In genomic region chr15:98699190-98700105, GRCm38 (mm10) we compare ENCODE assay signal across 8 mouse cellular contexts. TPM values are rescaled to one million over a fixed set of nuclear protein-coding genes. Genes with fewer than 3 reads are reported as not detected.
DNase-seq lines count a peak whose midpoint lies in the region; ATAC-seq and TF ChIP-seq lines count a peak whose summit lies in the region.

No protein-coding gene starts in this region.

- TF ChIP-seq CTCF in MEL (IDR thresholded peaks at IDR 0.05 in 2 of 3, conservative IDR thresholded peaks at IDR 0.05 in 1 of 3; ENCODE audit: control insufficient read depth in 1 of 3, insufficient read depth in 1 of 3, low read depth in 2 of 3, low read length in 3 of 3, poor library complexity in 1 of 3, severe bottlenecking in 1 of 3) = peak in 2 of 3 experiments; percentile 79 to 99

- 7% methylated on average over 40 of the region's 40 CpGs for WGBS in hindbrain, embryonic 12.5 days

- peak; percentile 91 for DNase-seq in MEL (ENCODE audit: low read depth, low spot score)
- peak; percentile 88 for DNase-seq in cerebellum, adult 9-10 months
- peak; percentile 76 to 88 for DNase-seq in frontal cortex, postnatal 10 days (ENCODE audit: low spot score in 2 of 2)
- DNase-seq in layer of hippocampus, postnatal 14 days (ENCODE audit: low spot score in 2 of 2) = peak; percentile 91
- DNase-seq in lung, postnatal 10 days = peak; percentile 90
- peak; percentile 85 for DNase-seq in ovary, postnatal 36 days (ENCODE audit: low spot score)
- peak; percentile 89 for DNase-seq in thymus, postnatal 14 days

- no peak for TF ChIP-seq POLR2A in MEL (IDR thresholded peaks at IDR 0.05; ENCODE audit: control insufficient read depth in 1 of 2, insufficient read depth in 1 of 2, low read depth in 1 of 2, low read length in 2 of 2, poor library complexity in 1 of 2)

- no peaks in the 10 kb centered on the region for H3K79me2 ChIP-seq in MEL (ENCODE audit: control insufficient read depth, insufficient read depth, low read length, poor library complexity)

- TF ChIP-seq RAD21 in MEL (IDR thresholded peaks at IDR 0.05; ENCODE audit: low read depth, low read length) = peak; percentile 83

- no peak overlapping the region for H3K9ac ChIP-seq in MEL (ENCODE audit: control insufficient read depth, low read depth, low read length, poor library complexity, severe bottlenecking)
- H3K9ac ChIP-seq in hindbrain, embryonic 12.5 days = peak overlapping the region; percentile 42; the same call in 1 of the 2 replicates

- no peaks in the 10 kb centered on the region for H3K36me3 ChIP-seq in MEL (ENCODE audit: control insufficient read depth in 1 of 2, insufficient read depth in 2 of 2, low read length in 2 of 2)
- H3K36me3 ChIP-seq in hindbrain, embryonic 12.5 days = no peaks in the 10 kb centered on the region

- peak; percentile 74 for ATAC-seq in hindbrain, embryonic 12.5 days (ENCODE audit: low FRiP score)

- H3K4me1 ChIP-seq in MEL (ENCODE audit: control insufficient read depth in 1 of 2, insufficient read depth in 2 of 2, low read length in 2 of 2) = no peaks in the 10 kb centered on the region; a peak in 1 of 4 replicates
- peaks cover 8% of the 10 kb centered on the region for H3K4me1 ChIP-seq in hindbrain, embryonic 12.5 days

- peaks cover 8 to 19% of the 10 kb centered on the region in 2 experiments for H3K27me3 ChIP-seq in MEL (ENCODE audit: control insufficient read depth in 1 of 2, insufficient read depth in 2 of 2, low read length in 2 of 2)
- peaks cover 40% of the 10 kb centered on the region for H3K27me3 ChIP-seq in hindbrain, embryonic 12.5 days

- H3K4me3 ChIP-seq in MEL (ENCODE audit: control insufficient read depth in 1 of 2, insufficient read depth in 1 of 2, low read depth in 2 of 2, low read length in 2 of 2) = peak overlapping the region in 1 of 2 experiments; percentile 34; a peak in 2 of 4 replicates
- peak overlapping the region; percentile 37 for H3K4me3 ChIP-seq in hindbrain, embryonic 12.5 days

- peak overlapping the region; percentile 62 for H3K4me2 ChIP-seq in hindbrain, embryonic 12.5 days (replicated peaks)

- TF ChIP-seq EP300 in MEL (IDR thresholded peaks at IDR 0.05; ENCODE audit: low read depth in 1 of 2, low read length in 2 of 2) = no peak

- H3K9me3 ChIP-seq in MEL (replicated peaks; ENCODE audit: insufficient read depth, low read length) = no peaks in the 10 kb centered on the region
- H3K9me3 ChIP-seq in hindbrain, embryonic 12.5 days (replicated peaks) = no peaks in the 10 kb centered on the region

- H3K27ac ChIP-seq in MEL (ENCODE audit: control insufficient read depth, low read depth, low read length) = no peak overlapping the region
- H3K27ac ChIP-seq in hindbrain, embryonic 12.5 days = no peak overlapping the region

TF ChIP-seq in MEL, 35 proteins besides CTCF, POLR2A, EP300 and RAD21:
- TF ChIP-seq RCOR1 (IDR thresholded peaks at IDR 0.05; ENCODE audit: low read depth, low read length) = no peak
- TF ChIP-seq SIN3A (IDR thresholded peaks at IDR 0.05; ENCODE audit: low read length) = peak; percentile 50; the same call in 1 of the 2 replicates
- TF ChIP-seq ZC3H11A (IDR thresholded peaks at IDR 0.05; ENCODE audit: low read depth, low read length) = peak; percentile 90
- TF ChIP-seq GATA1 (IDR thresholded peaks at IDR 0.05; ENCODE audit: low read depth, low read length) = no peak
- TF ChIP-seq MAX (IDR thresholded peaks at IDR 0.05; ENCODE audit: low read length) = no peak
- TF ChIP-seq MAZ (IDR thresholded peaks at IDR 0.05; ENCODE audit: low read depth, low read length) = peak; percentile 59; the same call in 1 of the 2 replicates
- TF ChIP-seq ELF1 (IDR thresholded peaks at IDR 0.05; ENCODE audit: low read depth, low read length) = no peak
- TF ChIP-seq MAFK (IDR thresholded peaks at IDR 0.05; ENCODE audit: borderline replicate concordance, low read depth, low read length) = no peak
- TF ChIP-seq MXI1 (IDR thresholded peaks at IDR 0.05; ENCODE audit: low read depth, low read length) = peak; percentile 42; the same call in 1 of the 2 replicates
- TF ChIP-seq ZNF384 (IDR thresholded peaks at IDR 0.05; ENCODE audit: low read depth, low read length) = no peak; the same call in none of the 2 replicates
- peak; percentile 98 for TF ChIP-seq SMC3 (IDR thresholded peaks at IDR 0.05; ENCODE audit: low read depth, low read length)
- TF ChIP-seq HCFC1 (IDR thresholded peaks at IDR 0.05; ENCODE audit: low read depth, low read length) = no peak
- peak; percentile 35; the same call in 1 of the 2 replicates for TF ChIP-seq ZMIZ1 (IDR thresholded peaks at IDR 0.05; ENCODE audit: low read depth, low read length)
- TF ChIP-seq BHLHE40 (IDR thresholded peaks at IDR 0.05; ENCODE audit: borderline replicate concordance, low read depth, low read length) = 0 out of 2 replicates have a peak, but pooled peaks have one; percentile 21
- TF ChIP-seq UBTF (IDR thresholded peaks at IDR 0.05; ENCODE audit: borderline replicate concordance, insufficient read depth, low read depth, low read length) = 0 out of 2 replicates have a peak, but pooled peaks have one; percentile 34

RNA-seq across cellular contexts. Expression of gene Ccdc65, which starts 8.6 kb away (rescaled TPM):
- total RNA-seq in MEL (2012; rRNA removed) = not detected in 2 replicates
- polyA plus RNA-seq in MEL (2012; ENCODE audit: insufficient read depth in 1 of 2, insufficient read length in 2 of 2, low read depth in 1 of 2, low replicate concordance in 2 of 2, missing spikeins in 1 of 2) = under 1 TPM in 1 of 2 experiments, not detected in 1; 0.13 TPM
- polyA plus RNA-seq in hindbrain, embryonic 12.5 days (2016; fragmentation: Nextera tagmentation; extraction: Ambion mirVana) = 3.1 and 3.5 TPM in 2 replicates
- total RNA-seq in layer of hippocampus, postnatal 14 days (2021) = 10 to 100 TPM in 1 of 2 experiments, 1 to 10 TPM in 1; 8.9 to 10.1 TPM

RNA-seq across cellular contexts. Expression of gene Rnd1, which starts 22.2 kb away (rescaled TPM):
- 5.8 and 6.0 TPM in 2 replicates for total RNA-seq in MEL (2012; rRNA removed)
- polyA plus RNA-seq in MEL (2012; ENCODE audit: insufficient read depth in 1 of 2, insufficient read length in 2 of 2, low read depth in 1 of 2, low replicate concordance in 2 of 2, missing spikeins in 1 of 2) = 1 to 10 TPM in 1 of 2 experiments, not detected in 1; 5.5 TPM
- 6.4 and 6.5 TPM in 2 replicates for polyA plus RNA-seq in hindbrain, embryonic 12.5 days (2016; fragmentation: Nextera tagmentation; extraction: Ambion mirVana)
- 10 to 100 TPM; 18.8 to 21.5 TPM for total RNA-seq in layer of hippocampus, postnatal 14 days (2021)

RNA-seq across cellular contexts. Expression of gene Fkbp11, which starts 28.6 kb away (rescaled TPM):
- 109 and 160 TPM in 2 replicates for total RNA-seq in MEL (2012; rRNA removed)
- polyA plus RNA-seq in MEL (2012; ENCODE audit: insufficient read depth in 1 of 2, insufficient read length in 2 of 2, low read depth in 1 of 2, low replicate concordance in 2 of 2, missing spikeins in 1 of 2) = 100 to 1,000 TPM in 1 of 2 experiments, not detected in 1; 118 TPM
- 14.3 and 15.1 TPM in 2 replicates for polyA plus RNA-seq in hindbrain, embryonic 12.5 days (2016; fragmentation: Nextera tagmentation; extraction: Ambion mirVana)
- 1 to 10 TPM; 1.3 to 2.7 TPM for total RNA-seq in layer of hippocampus, postnatal 14 days (2021)

RNA-seq across cellular contexts. Expression of gene Ddx23, which starts 36.8 kb away (rescaled TPM):
- total RNA-seq in MEL (2012; rRNA removed) = 193 and 213 TPM in 2 replicates
- 100 to 1,000 TPM; 194 to 252 TPM for polyA plus RNA-seq in MEL (2012; ENCODE audit: insufficient read depth in 1 of 2, insufficient read length in 2 of 2, low read depth in 1 of 2, low replicate concordance in 2 of 2, missing spikeins in 1 of 2)
- 21.9 and 26.6 TPM in 2 replicates for polyA plus RNA-seq in hindbrain, embryonic 12.5 days (2016; fragmentation: Nextera tagmentation; extraction: Ambion mirVana)
- 10 to 100 TPM; 60.3 to 70.2 TPM for total RNA-seq in layer of hippocampus, postnatal 14 days (2021)

Comparison
In these comparisons a context has a peak if more than half of its experiments do, and no peak if none do; other contexts are left out.
1. RNA of gene Fkbp11, which starts 28.6 kb away (total RNA-seq): 109 to 160 TPM in MEL; 1.3 to 2.7 TPM in layer of hippocampus, postnatal 14 days; every median in the first group is over 10 times any median in the second.
2. Peak in every context shown above with its lines, with median percentiles within 50 percentile points of each other: DNase-seq.